Mouse (Mus musculus) c-Kit-positive CD71-positive TER-119-negative erythroid progenitor cells, embryonic 14.5 days (primary cell): ENCODE measurements around the gene Gorab.

ENCODE experiments used
- DNase-seq: peaks from one replicate; pipeline ENCODE4 v3.0.0-alpha.2; 2013; ENCODE audit warnings: low read depth

Gorab gene

DNA sequence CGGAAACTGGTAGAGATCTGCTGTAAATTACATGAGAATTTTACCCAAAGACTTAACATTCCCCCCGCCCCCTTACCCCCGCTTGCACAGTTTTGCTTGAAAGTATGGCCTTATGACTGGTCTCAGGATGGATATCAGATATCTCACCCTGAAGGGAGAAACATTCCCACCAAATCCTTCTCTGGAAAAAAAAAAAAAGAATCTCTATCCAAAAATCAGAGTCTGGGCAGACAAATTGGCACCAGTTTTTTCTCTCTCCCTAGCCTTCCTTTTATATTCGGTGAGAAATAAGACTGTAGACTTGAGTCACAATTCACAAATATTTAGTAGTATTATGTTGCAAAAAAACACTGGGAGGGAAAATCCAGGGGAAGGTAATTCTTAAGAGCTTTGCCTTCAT lies 47.3 kb downstream of the Gorab start:
- no peak for DNase-seq

DNA sequence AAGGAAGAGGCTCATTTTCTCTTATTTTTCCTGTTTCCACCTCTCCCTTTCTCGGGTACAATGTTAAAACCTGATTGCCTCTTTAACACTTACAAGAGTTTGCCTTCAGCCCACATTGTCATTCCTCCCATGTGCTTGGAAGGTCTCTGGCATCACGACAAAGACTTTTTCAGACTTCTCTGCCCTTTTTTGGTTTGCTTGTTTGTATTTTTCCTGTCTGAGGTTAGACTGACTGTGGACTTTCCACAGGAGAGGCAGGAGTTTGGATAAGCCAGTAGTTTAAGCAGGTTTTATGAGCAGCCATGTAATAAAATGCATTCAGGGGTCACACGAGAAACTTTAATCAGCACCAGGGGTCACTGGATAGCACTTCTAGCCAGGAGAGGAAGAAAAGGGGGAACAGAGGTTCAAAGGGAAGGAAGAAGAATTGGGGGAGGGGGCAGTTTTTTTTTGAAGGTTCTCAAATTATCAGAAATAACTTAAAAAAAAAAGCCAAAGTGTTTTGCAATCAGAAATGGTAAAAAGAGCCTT lies 47.8 kb downstream of the Gorab start:
- no peak for DNase-seq

DNA sequence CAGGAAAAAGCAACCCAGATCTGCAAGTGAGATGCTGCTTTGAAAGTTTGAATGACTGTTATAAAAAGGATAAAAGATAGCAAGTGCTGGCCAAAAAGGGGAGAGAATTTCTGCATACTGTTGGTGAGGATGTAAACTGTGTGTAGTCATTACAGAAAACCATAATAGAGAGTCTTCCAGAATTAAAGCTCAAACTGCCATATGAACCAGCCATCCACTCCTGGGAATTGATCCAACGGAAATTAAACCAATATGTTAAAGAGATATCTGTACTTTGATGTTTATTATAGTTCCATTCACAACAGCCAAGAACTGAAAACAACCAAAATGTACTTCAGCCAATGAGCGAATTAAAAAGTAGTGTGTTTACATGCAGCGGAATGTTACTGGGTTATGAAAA lies 52.5 kb downstream of the Gorab start:
- DNase-seq: no peak

DNA sequence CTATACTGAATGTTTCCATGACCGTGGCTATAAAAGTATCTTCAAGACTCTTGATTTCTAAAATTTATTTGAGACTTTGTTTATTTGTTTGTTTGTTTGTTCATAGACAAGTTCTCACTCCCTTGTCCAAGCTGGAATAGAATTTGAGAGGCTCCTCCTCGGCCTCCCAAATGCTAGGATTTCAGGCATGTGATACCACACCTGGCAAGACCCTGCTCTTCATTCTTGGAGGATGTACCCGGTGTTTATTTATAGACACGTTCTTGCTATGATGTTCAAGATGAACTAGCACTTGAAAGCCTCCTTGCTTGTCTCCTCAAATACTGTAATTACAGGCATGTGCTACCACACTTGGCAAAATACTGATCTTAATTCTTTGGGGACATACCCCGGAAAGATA lies 57.9 kb downstream of the Gorab start:
- DNase-seq: no peak

DNA sequence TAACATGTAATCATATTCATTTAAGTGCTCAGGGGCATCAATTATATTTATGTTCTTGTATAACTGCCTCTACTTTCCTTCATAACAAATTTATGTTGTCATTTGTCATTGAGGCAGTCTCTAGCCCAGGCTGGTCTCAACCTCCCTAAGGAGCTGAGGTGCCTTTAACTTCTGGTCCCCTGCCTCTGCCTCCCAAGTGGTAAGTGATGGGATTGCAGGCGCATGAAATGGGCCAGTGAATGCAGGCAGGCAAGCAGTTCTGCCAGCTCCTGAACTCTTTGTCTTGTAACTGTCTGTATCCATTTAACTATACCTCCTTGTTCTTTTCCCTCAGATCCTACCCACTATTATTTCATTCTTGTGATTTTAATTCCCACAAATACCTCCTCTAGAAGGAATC lies 58.5 kb downstream of the Gorab start:
- DNase-seq: no peak

DNA sequence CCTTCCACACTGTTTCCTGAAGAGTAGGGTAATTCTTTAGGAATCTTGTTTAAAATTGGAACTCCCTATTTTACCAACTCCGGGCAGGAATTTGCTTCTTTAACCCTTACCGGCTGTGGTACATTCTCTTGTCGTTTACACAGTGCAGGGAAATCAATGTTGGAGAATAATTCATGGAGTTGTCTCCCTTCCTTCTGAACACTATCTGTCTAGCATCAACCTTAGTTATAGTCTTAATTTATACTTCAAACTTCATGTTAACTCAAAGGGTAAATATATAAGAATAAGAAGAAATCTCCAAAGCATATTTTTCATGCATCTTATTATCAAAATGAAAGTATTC lies 64.3 kb downstream of the Gorab start:
- DNase-seq: no peak

DNA sequence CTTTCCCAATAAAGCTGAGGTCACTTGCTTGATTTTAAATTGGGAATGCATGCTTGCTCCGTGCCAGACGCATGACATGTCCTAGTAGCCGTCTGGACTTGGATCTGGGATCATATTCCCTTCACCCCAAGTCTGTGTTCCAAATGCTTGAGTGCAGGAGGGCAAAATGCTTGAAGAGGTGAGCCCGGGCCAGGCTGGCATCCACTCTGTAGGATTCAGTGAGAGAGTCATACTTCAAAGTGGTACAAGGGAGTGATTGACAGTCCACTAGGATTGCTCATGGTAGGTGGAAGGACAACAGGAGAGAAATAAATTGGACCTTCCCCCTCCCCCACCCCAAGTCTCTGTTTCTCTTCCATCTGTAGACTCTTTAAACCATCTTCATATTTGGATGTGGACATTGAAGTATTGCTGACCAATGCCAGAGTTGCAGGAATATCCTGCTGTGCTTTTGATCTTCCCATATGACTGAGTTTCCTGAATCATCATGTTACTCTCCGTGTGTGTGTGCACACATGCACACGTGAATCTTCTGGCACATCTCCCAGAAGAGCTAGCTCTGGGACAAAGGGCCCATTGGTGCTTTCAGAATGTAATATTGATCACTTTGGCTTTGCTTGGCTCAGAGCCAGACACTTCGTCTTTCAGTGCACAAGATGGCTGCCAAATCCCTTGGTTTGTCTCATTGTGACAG lies 64.8 kb downstream of the Gorab start:
- no peak for DNase-seq

DNA sequence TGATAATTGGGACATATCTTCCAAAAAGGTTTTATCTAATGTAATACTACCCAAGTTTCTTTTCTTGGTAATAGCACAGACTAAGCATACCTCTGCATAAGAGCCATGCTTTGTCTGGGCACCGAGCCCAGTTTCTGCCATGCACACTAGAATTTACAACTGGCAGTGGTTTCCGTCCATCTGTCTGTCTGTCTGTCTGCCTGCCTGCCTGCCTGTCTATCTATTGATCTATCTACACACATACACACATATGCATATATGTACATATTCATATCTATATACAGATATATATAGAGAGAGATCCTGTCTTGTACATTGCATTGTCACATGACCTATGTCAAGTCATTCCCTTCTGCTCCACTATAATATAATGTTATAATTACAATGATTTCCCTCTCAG lies 65.6 kb downstream of the Gorab start:
- DNase-seq: no peak
